Mouse (Mus musculus): ENCODE data around the gene Sptbn4. TPM values are rescaled to one million over a fixed set of nuclear protein-coding genes. Genes with fewer than 3 reads are reported as not detected.

The Sptbn4 gene
- total RNA-seq, 2 experiments from 2014 or later = 0.08 to 0.42 TPM

DNA sequence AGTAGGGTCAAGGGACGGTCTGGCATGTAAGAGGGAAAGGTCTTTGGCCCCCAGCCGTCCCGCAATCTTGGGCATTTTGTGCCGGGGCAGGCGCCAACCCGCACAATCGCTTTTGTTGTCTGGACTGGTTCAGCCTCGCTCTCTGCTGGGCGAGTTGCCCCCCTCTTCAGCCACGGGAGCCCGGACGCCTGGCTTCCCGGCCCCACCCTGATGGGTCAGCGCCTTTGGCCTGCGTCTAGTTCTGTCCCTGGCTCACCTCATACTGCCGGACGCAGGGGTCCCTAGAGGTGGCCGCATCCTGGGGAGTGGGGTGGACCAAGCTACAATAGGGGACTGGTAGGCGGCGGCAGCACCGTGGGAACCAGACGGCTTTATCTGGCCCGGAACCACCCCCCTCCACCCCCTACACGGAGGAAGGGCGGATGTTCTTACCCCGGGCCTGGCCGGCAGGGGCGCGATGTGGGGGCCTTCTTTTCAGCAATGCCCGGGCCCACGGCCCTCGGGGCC, 113.0 kb downstream of the Sptbn4 start:
- DNase-seq (ENCODE audit: low spot score) = peak; percentile 87
- intact Hi-C loops (cut with DNase I) = no loop called here

DNA sequence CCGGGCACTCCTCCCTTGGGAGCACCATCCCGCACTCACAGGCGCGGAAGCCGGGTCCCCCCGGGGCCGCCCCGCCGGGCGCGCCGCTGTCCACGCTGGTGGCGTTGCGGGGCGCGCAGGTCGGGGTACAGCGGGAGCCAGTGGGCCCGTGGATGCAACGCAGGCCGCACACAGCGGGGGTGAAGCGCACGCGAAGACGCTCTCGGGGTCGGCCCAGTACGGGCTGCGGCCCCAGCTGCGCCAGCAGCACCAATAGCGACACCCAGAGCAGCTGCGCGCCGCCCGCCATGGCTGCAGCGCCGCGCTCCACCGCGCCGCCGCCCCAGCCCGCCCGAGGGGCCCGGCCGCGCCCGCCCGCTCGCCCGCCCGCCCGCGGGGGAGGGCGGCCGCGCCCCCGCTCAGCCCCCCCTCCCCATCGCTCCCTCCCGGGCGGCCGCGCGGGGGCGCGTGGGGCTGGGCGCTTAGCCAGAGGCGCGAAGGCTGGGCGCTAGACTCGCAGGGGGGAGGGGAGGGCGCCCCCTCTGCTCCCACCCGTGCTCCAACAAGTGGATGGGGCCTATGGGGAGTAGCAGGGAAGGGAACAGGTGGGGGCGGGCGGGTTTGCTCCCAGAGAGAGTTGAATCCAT, 114.1 kb downstream of the Sptbn4 start:
- intact Hi-C loops (cut with DNase I) = no loop called here
- DNase-seq (ENCODE audit: low spot score) = peak; percentile 56

DNA sequence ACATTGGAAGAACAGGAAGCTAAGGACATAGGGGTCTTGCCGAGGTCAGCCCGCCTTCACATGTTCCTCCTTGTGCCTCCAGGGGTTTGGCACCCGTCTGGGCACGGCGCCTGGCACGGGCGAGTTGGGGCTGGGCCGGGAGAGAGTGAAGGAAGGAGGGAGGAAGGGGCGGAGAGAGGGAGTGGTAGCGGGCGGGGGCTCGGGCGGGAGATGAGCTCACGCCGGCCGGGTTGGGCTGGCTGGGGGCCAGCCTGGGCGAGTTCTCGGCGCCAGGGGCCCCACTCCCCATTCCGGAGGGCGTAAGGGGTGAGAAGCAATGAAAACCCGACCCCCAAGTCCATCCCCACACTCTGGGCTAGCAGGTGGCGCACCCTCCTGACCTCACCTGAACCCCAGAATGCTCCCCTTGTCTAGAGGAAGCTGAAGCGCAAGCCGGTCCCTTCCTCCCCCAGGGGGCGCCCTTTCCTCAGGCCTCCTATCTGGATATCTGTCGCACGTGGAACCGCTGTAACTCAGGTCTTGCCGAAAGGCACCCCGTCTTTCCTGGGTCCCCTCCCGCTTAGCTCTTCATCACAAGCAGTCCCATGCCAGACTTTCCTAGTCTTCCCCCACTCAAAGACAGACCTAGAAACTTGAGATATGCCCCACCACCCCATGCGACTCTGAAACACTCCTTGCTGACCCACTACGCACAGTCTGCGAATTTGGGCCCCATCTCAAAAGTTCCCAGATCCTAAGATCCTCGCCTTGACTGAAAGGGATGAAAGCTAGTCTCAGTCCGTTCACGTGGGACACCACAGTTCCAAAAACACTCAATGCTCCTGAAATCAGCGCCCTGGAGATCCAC, 114.9 kb downstream of the Sptbn4 start:
- intact Hi-C loops (cut with DNase I) = no loop called here
- DNase-seq (ENCODE audit: low spot score) = peak; percentile 87

DNA sequence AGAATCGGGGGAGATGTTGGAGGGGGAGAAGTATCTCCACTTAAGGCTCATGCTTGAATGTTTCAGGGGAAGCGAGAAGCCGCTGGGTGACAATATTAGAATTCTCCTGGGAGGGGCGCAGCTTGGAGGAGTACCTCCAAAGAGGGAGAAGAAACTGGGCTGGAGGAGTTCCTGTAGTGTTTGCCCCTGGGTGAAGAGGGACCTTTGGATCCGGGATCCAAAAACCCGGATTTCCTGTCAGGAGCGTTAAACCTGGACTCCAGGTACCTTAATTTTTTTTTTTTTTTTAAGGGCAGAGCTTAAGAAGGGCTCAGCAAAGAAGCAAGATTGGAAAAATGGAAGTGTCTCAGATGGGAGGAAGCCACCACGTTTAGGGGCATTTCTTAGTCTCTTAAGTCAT, 115.6 kb downstream of the Sptbn4 start:
- intact Hi-C loops (cut with DNase I) = no loop called here
- DNase-seq (ENCODE audit: low spot score) = no peak

DNA sequence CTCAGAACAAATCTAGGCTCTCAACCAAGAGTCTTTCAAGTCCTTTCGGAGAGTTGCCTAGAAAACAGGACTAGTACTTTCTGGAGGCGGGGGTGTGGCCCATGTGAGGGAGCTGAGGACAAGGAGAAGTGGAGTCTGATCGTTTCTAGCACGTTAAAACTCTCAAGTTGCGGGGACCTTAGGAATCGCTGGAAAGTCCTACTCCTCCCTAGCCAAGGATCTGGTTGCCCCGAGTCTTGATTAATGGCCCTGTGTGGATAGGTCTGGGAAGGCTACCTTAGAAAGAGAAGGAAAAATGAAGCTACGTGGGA, 116.0 kb downstream of the Sptbn4 start:
- intact Hi-C loops (cut with DNase I) = no loop called here
- no peak for DNase-seq (ENCODE audit: low spot score)

DNA sequence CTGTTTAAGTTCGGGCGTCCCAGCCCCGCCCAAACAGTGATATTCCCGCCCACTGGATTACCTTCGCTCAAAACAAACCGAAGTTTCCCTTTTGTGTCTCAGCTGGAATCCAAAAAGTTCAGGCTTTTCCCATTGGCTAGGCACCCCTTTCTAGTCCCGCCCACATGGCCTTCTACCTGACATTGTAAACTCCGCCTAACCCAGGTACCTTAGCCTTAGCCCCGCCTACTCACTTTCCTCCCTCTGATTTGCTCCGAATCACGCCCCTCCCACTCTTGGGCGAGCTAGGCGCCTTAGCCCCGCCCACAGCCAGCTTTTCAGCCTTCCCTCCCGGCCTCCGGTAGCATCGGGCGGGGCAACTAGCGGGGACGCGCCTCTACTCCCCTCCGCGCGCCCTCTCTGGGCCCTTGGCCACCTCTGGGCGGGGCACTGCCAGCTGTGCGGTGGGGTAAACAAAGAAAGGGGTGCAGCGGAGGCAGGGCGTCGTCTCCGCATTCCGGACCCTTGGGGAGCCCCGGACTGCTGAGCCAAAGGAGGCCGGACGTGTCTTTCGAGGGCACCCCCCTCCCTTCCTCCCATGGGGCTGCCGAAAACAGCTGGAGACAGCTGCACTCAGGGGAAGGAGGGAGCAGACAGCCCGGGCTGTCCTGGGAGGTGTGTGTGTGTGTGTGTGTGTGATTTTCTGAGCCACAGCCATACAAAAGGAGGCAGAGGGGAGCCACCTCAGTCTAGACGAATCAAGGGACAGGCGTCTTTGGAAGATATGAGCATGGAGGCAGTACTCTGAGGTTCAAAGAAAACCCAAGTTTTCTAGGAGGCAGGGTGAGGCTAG, 116.6 kb downstream of the Sptbn4 start:
- DNase-seq (ENCODE audit: low spot score) = peak; percentile 98
- intact Hi-C loops (cut with DNase I) = no loop called here

DNA sequence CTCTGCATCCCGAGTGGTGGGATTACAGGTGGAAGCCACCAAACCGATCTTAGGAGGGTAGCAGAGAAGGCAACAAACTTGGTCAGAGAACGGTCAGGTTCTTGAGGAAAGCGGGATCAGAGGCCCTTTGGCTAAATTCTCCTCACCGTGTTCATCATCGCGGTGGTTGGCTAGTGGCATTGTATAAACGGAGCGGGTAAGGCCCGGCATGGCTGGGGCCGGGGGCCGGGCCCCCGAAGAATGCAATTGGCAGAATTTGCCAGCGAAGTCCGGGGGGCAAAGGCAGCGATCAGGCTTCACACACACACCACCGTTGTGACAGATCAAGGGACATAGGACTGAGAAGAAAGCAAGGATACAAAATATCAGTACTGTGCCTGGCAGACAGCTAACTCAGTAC, 117.5 kb downstream of the Sptbn4 start:
- no peak for DNase-seq (ENCODE audit: low spot score)
- intact Hi-C loops (cut with DNase I) = loop anchor here (2.0 to 5.0 kb wide), 2 partner anchors 27 to 38 kb away; no protein-coding TSS in a partner anchor

DNA sequence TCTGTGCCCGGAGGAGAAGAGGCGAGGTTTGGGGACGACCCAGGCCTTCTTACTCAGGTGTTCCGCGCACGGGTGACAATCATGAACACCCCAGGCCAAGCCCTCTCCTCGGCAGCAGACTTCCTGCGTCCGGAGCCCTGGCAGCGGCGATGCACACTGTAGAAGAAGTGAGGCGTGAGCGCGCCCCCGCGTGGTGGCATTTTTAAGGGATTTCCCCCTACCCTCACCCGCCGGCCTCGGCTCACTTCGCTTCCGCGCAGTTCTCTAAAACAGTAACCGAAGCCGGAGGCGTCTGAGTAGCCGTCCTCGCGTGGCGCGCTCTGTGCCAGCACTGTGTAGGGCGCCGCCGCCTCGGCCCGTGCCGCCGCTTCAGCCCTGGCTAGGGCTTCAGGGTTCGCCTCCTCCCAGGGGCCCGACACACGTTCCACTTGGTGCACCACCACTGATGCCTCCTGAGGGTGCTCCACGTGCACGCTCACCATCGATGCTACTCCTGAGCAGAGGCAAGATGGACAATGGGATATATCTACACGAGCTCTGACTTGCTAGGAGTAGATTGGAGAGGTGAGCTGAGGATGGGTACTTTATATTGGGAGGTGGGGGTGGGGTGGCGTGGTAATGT, 118.0 kb downstream of the Sptbn4 start:
- intact Hi-C loops (cut with DNase I) = loop anchor here (2.0 to 5.0 kb wide), 2 partner anchors 27 to 37 kb away; no protein-coding TSS in a partner anchor
- DNase-seq (ENCODE audit: low spot score) = peak; percentile 63

DNA sequence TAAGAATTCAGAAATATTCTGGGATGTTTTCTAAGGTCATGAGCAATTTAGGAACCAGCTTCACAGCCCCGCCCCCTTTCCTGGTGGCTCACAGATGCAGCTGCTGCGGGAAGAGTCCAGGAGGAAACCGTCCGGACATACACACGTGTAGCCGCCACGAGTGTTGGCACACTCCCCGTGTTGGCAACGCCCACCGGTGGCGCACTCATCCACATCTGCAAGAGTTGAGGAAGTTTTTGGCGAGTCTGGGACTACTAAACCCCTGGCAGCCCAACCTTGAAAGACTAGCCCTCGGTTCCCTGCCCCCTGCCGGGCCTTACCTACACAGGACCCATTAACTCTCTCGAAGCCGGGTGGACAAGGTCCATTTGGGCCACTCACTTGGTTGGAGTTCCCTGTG, 118.8 kb downstream of the Sptbn4 start:
- DNase-seq (ENCODE audit: low spot score) = peak; percentile 72
- intact Hi-C loops (cut with DNase I) = loop anchor here (2.0 to 5.0 kb wide), 2 partner anchors 26 to 36 kb away; no protein-coding TSS in a partner anchor

DNA sequence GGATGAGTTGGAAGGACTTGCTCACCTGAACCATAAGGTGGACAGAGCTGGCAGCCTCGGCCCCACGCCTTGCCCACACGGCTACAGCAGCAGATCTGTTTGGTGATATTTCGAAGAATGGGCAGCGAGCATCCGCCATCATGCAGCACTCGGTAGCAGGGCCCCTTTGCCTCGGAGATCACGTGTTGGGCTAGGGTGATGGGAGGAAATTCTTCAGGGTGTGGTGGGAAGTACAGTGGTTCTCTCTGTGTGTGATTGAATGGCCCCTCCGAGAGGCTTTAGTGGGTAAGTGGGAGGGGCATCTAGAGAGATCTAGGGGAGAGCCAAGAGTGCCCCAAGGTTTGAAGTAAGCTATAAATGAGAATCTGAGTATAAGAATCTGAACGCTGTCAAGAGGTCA, 119.3 kb downstream of the Sptbn4 start:
- DNase-seq (ENCODE audit: low spot score) = no peak
- intact Hi-C loops (cut with DNase I) = loop anchor here (2.0 to 5.0 kb wide), 2 partner anchors 25 to 36 kb away; no protein-coding TSS in a partner anchor

DNA sequence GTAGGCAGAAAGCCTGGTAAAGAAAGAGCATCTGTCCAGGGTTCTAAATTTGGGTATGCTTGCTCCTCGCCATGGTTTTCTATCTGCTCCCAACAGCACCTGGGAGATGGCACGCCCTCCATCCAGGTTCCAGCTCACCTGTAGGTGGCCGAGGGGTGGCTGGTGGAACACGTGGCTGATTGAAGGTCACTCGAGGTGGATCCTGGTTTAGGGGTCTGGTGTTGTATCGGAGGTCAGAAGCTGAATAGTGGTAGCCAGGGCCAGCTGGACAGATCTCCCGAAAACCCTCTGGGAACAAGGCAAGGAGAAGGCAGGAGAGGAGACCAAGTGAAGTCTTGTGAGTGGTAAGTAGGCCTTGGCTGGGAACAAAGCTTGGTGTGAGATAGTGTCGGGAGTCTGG, 120.0 kb downstream of the Sptbn4 start:
- intact Hi-C loops (cut with DNase I) = loop anchor here (5.0 kb wide), 1 partner anchor 35 kb away; no protein-coding TSS in a partner anchor
- DNase-seq (ENCODE audit: low spot score) = no peak

DNA sequence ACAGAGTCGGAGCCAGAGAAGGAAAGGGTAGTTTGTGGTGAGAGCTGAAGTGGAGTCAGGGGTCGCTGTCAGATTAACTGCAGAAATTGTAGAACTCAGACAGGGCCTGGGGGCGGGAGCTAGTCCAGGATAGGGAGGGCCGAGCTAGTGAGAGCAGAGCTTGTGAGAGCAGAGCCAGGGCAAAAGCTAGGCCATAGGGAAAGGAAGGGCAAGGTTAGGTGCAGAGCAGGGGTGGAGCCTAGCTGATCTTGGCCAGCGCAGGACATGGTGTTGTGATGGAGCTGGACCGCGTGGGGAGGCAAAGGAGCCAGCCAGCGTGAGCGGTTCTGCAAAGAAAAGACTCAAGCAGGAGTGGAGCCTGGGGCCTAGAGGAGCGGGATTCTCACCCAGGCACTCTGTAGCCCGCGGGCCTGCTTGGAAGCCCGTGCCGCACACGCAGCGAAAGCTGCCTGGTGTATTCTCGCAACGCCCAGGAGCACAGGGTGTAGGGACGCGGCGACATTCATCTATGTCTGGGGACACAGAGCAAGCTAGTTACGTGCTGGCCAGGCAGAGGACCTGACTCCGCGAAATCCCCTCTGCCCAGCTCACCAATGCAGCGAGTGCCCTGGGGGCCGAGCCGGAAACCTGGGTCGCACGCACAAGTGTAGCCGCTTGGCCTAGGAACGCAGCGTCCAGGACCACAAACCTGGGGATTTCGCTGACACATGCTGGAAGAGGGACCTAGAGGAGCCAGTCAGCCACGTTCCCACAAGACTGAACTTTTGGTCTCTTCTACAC, 121.2 kb downstream of the Sptbn4 start:
- intact Hi-C loops (cut with DNase I) = loop anchor here (5.0 kb wide), 1 partner anchor 34 kb away; no protein-coding TSS in a partner anchor
- peak; percentile 61 for DNase-seq (ENCODE audit: low spot score)

DNA sequence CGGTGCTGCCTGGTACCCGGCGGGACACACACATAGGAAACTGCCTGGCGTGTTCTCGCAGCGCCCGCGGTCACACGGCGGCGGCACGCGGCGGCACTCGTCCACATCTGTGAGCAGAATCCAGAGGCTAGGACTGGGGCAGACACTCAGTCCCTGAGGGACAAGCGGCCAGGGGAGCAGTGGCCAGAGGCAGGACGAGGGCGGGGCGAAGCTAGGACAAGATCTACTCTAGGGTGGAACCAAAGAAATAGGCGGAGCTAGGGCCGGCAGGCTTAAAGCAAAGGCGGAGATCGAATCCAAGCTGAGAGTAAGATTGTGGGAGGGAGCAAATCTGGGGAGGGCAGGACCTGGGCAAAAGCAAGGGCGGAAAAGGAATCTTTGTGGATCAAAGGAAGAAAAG, 121.8 kb downstream of the Sptbn4 start:
- intact Hi-C loops (cut with DNase I) = loop anchor here (5.0 kb wide), 1 partner anchor 33 kb away; no protein-coding TSS in a partner anchor

DNA sequence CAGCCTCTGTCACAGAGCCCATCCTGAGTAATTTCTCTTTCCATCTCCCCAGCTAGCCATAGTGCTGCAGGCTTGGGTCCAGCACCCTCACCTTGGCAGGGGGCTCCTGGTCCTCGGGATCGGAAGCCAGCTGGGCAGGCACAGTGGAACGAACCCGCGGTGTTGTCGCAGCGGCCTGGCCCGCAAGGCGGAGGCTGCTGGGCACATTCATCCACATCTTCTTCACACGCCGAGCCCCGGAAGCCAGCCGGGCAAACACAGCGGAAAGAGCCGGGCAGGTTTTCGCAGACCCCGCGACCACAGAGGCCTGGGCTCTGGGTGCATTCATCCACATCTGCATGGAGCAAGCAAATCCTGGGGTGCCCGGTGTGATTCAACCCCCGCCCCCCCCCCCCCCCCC, 122.6 kb downstream of the Sptbn4 start:
- DNase-seq (ENCODE audit: low spot score) = no peak
- intact Hi-C loops (cut with DNase I) = loop anchor here (5.0 kb wide), 1 partner anchor 33 kb away; no protein-coding TSS in a partner anchor

More for the DNA sequence above, 121.8 kb downstream of the Sptbn4 start:
- peak; percentile 81 for DNase-seq (ENCODE audit: low spot score)

DNA sequence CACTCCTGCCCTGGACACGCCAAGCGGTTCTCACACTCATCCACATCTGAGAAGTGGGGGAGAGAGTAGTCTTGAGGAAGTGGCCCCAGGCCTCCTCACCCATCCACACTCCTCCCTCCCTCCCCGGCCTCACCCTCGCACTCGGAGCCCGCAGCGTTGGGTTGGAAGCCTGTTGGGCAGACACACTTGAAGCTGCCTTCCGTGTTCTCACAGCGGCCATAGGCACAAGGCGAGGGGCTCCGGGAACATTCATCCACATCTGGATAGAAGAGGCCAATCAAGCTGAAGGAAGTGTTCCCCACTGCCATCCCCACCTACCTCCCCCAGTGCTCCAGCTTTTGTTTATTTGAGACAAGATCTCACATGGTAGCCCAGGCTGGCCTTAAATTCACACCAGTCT, 123.3 kb downstream of the Sptbn4 start:
- intact Hi-C loops (cut with DNase I) = no loop called here
- DNase-seq (ENCODE audit: low spot score) = no peak

DNA sequence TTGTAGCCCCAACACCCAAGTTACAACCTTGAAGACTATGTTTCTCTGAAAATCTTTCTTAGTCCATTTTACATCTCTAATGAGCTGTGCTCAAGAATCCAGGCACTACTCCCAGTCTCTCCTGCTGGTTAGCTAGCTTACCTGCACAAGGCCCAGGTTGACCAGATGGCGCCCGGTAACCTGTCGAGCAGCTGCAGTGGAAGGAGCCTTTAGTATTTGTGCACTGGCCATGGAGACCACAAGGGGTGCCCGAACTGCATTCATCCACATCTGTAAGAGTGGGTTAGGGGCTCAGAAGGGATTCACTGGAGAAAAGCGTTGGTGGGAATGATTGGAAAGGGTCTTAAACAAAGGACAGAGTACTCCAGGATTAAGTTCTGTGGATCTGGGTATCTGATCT, 124.5 kb downstream of the Sptbn4 start:
- no peak for DNase-seq (ENCODE audit: low spot score)
- intact Hi-C loops (cut with DNase I) = no loop called here

DNA sequence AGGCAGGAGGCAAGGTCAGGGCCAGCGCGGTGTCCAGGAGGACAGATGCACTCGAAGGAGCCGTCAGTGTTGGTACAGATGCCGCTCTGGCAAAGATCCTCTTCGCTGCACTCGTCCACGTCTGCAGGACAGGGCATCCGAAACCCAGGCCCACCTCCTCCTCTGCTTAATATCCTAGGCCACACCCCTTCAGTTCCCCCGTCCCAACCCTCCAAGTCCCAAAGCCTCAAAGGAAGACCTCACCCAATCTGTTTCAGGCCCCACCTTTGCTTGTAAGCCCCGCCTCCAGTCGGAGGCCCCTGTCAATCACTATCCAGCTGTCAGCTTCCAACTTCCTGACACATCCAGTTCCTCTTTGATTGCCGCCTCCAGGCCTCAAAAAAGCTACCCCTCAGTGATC, 125.2 kb downstream of the Sptbn4 start:
- intact Hi-C loops (cut with DNase I) = loop anchor here (1.0 kb wide), 1 partner anchor 10 kb away; no protein-coding TSS in a partner anchor
- DNase-seq (ENCODE audit: low spot score) = no peak

DNA sequence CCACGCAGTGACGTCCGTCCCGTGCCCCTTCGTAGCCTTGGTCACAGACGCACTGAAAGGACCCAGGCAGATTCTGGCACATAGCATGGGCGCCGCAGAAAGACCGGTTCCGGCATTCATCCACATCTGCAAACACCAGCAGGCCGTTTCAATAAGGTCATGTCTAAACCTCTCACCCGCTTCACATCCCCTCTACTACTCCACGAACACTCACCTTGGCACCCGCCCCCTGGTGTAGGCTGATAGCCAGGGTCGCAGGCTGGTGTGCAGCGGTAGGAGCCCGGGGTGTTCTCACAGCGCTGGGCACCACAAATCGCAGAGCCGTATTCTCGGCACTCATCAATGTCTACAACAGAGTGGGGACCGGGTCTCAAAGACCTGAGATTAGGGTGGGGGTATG, 128.1 kb downstream of the Sptbn4 start:
- no peak for DNase-seq (ENCODE audit: low spot score)
- intact Hi-C loops (cut with DNase I) = no loop called here

DNA sequence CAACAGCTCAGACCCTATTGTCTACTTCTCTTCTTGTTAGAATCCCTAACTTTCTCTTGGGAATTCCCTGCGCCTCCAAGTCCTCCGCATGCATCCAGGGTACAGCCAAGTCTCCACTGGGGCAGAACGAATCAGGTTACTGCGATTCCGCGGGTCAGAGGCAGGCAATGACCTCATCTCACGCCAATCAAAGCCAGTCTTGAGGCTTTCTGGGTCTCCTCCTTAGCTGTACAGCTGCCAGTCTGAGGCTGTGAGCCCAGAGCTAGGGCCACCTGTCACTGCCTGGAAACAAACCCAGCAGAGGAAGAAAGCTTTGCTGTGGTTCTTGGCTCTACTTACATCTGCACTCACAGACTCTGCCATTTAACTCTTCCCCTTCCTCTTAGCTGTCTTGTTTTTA, 131.5 kb downstream of the Sptbn4 start:
- intact Hi-C loops (cut with DNase I) = no loop called here
- DNase-seq (ENCODE audit: low spot score) = peak; percentile 73
